19 mouse cellular contexts compared by ENCODE assay signal in the genomic region with DNA sequence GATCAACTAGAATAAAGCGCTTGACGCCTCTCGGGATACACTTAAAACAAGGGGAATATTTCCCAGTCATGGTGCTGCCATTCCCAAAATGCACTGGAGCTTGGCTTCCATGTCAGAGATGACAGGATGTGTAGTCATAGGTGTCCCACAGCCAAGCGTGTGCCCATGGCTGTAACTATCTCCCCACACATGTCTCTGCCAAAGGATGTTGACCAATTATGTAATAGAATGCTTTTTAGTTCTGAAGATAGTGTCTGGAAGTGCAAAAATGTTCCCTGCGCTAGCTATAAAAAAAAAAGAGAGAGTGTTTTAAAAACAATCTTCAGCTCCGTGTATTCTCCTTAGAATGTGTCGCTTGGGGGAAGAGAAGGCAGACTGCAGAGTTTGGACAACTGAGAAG. TPM values are rescaled to one million over a fixed set of nuclear protein-coding genes. Genes with fewer than 3 reads are reported as not detected.
A peak's percentile ranks its signal among the peaks of the same experiment; 100 is the strongest.
DNase-seq lines count a peak whose midpoint lies in the region.
"Had no signal": no experiment of that assay in that cellular context is flagged by ENCODE, and none has a peak within 500 bp of the region (broad histone marks: within the 10 kb centered on the region; RNA-seq: fewer than 3 reads in every experiment).

No protein-coding gene starts in this region.

- DNase-seq in frontal cortex, adult 2 months (ENCODE audit: extremely low spot score in 1 of 2, low spot score in 1 of 2), result peak; percentile 50 to 65
- DNase-seq in frontal cortex, postnatal 14 days (ENCODE audit: low spot score in 2 of 2), result no peak
- DNase-seq in left cerebral cortex, adult 18-20 months (ENCODE audit: low spot score in 2 of 2), result peak; percentile 35 to 44
- DNase-seq in left cerebral cortex, postnatal 10 days (ENCODE audit: extremely low spot score in 1 of 2, low spot score in 2 of 2), result no peak
- peak; percentile 70 for DNase-seq in brain, adult 2 months (ENCODE audit: low read depth, low spot score)
- DNase-seq in left cerebral cortex, postnatal 25 days (ENCODE audit: low spot score in 2 of 2), result peak; percentile 44 to 84
- DNase-seq in thymus, postnatal 14 days, result no peak
- DNase-seq in thymus, postnatal 10 days (ENCODE audit: low spot score in 2 of 2), result no peak
- DNase-seq: adrenal gland, postnatal 10 days; cerebellum, postnatal 10 days; kidney, adult 2 months; kidney, postnatal 10 days; liver, postnatal 0 days; thymus, adult 2 months had no signal

- intact Hi-C loops in left cerebral cortex, postnatal 10 days (cut with DNase I), result no loop called here
- intact Hi-C loops in left cerebral cortex, postnatal 25 days (cut with DNase I), result loop anchor here (2.0 kb wide), 1 partner anchor 26 kb away; no protein-coding TSS in a partner anchor

RNA-seq across cellular contexts. Expression of a gene that starts 36.1 kb away (rescaled TPM):
- 15.0 and 17.6 TPM in 2 replicates for polyA plus RNA-seq in frontal cortex, adult 2 months (2012; rRNA removed)
- total RNA-seq in left cerebral cortex, adult 18-20 months (2021), result 10 to 100 TPM; 45.0 to 49.2 TPM
- total RNA-seq in left cerebral cortex, postnatal 10 days (2021), result 10 to 100 TPM; 14.1 to 15.2 TPM
- 10 to 100 TPM; 37.4 to 44.6 TPM for total RNA-seq in left cerebral cortex, postnatal 25 days (2021)
- total RNA-seq: gastrocnemius, adult 8-10 months; granulocyte monocyte progenitor cell, adult 5-6 weeks; monocyte, adult 5-6 weeks; neutrophil, adult 5-6 weeks had no signal
- polyA plus RNA-seq: small intestine, adult 2 months had no signal

Comparison
In these comparisons a context has a peak if more than half of its experiments do, and no peak if none do; other contexts are left out.
1. DNase-seq: peak in frontal cortex, adult 2 months (2 of 2), left cerebral cortex, adult 18-20 months (2 of 2), brain, adult 2 months (single experiment) and left cerebral cortex, postnatal 25 days (2 of 2); none in frontal cortex, postnatal 14 days (0 of 2), left cerebral cortex, postnatal 10 days (0 of 2), thymus, postnatal 14 days (single experiment) and thymus, postnatal 10 days (0 of 2).